Mouse (Mus musculus) CH12.LX (cell line): ENCODE results near the gene Mrps35.

Experiments
- MAFK ChIP-seq: IDR thresholded peaks from 2 replicates; pipeline ENCODE4 v1.6.1; 2011; ENCODE audit warnings: low read length, improper control_type of control experiment; ENCODE audit not compliant: insufficient replicate concordance
- POLR2A ChIP-seq: IDR thresholded peaks from 2 replicates; pipeline ENCODE4 v1.6.1; 2011; ENCODE audit warnings: low read depth, mild to moderate bottlenecking, improper control_type of control experiment, low read length
- RCOR1 ChIP-seq: conservative IDR thresholded peaks from 2 replicates; pipeline ENCODE4 v1.6.1; 2012; ENCODE audit warnings: low read depth, mild to moderate bottlenecking, inconsistent platforms, low read length, improper control_type of control experiment
- USF2 ChIP-seq: conservative IDR thresholded peaks from 2 replicates; pipeline ENCODE4 v1.6.1; 2011; ENCODE audit warnings: low read depth, low read length, improper control_type of control experiment
- ZNF384 ChIP-seq: IDR thresholded peaks from 2 replicates; pipeline ENCODE4 v1.6.1; 2012; ENCODE audit warnings: low read depth, low read length, improper control_type of control experiment, inconsistent platforms

DNA sequence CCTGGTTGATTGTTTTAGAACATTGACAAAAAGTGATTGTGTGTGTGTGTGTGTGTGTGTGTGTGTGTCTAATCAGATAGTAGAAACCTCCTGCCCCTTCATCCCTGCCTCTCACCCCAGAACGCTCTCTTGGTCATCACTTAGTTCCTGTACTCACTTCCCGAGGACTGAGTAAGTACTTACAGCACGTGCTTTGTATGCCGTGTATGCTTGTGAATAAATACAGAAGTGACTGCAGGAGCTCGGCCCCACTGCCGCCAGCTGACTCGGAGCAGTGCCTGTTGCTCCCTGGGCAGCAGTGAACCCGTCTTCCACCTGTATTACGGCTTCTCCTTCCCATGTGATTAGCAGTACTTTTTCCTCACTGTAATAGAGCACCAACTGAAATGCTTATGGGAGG lies 9.9 kb downstream of the Mrps35 start:
- TF ChIP-seq USF2, result no peak
- no peak for TF ChIP-seq RCOR1
- no peak for TF ChIP-seq MAFK
- no peak for TF ChIP-seq POLR2A
- no peak for TF ChIP-seq ZNF384
